Comparison of ENCODE assay signal across 13 mouse cellular contexts in genomic region chr4:80203916-80204315, GRCm38 (mm10).
A peak's percentile ranks its signal among the peaks of the same experiment; 100 is the strongest.
DNase-seq lines count a peak whose midpoint lies in the region; ATAC-seq and TF ChIP-seq lines count a peak whose summit lies in the region.
"Had no signal": no experiment of that assay in that cellular context is flagged by ENCODE, and none has a peak within 500 bp of the region (broad histone marks: within the 10 kb centered on the region; RNA-seq: fewer than 3 reads in every experiment).

No protein-coding gene starts in this region.

- no peaks in the 10 kb centered on the region for H3K9me3 ChIP-seq in midbrain, embryonic 15.5 days
- no peaks in the 10 kb centered on the region for H3K9me3 ChIP-seq in neural tube, embryonic 15.5 days (replicated peaks)
- H3K9me3 ChIP-seq: heart, embryonic 15.5 days; limb, embryonic 13.5 days had no signal

- H3K36me3 ChIP-seq in midbrain, embryonic 15.5 days (replicated peaks) = no peaks in the 10 kb centered on the region
- H3K36me3 ChIP-seq in neural tube, embryonic 15.5 days = no peaks in the 10 kb centered on the region
- H3K36me3 ChIP-seq: heart, embryonic 15.5 days; limb, embryonic 13.5 days had no signal

- no peaks in the 10 kb centered on the region for H3K27me3 ChIP-seq in midbrain, embryonic 15.5 days (replicated peaks)
- H3K27me3 ChIP-seq in neural tube, embryonic 15.5 days (replicated peaks) = no peaks in the 10 kb centered on the region
- H3K27me3 ChIP-seq: heart, embryonic 15.5 days; limb, embryonic 13.5 days had no signal

- H3K4me1 ChIP-seq in midbrain, embryonic 15.5 days = no peaks in the 10 kb centered on the region
- H3K4me1 ChIP-seq in neural tube, embryonic 15.5 days = no peaks in the 10 kb centered on the region
- H3K4me1 ChIP-seq: heart, embryonic 15.5 days; limb, embryonic 13.5 days had no signal

- H3K4me3 ChIP-seq in midbrain, embryonic 15.5 days = no peak overlapping the region
- H3K4me3 ChIP-seq in neural tube, embryonic 15.5 days (replicated peaks) = no peak overlapping the region
- H3K4me3 ChIP-seq: heart, embryonic 15.5 days; limb, embryonic 13.5 days had no signal

- TF ChIP-seq POLR2A in brain, embryonic 14.5 days (IDR thresholded peaks at IDR 0.05; ENCODE audit: borderline replicate concordance, extremely low read depth, insufficient read depth, insufficient read length, poor library complexity, severe bottlenecking) = no peak

- 75% methylated on average over 6 of the region's 6 CpGs for WGBS in midbrain, embryonic 15.5 days
- 85% methylated on average over 6 of the region's 6 CpGs for WGBS in neural tube, embryonic 15.5 days

- no peak overlapping the region for H3K27ac ChIP-seq in midbrain, embryonic 15.5 days
- no peak overlapping the region for H3K27ac ChIP-seq in neural tube, embryonic 15.5 days (replicated peaks)
- H3K27ac ChIP-seq: heart, embryonic 15.5 days; limb, embryonic 13.5 days had no signal

- no peak for TF ChIP-seq CTCF in brain, embryonic 14.5 days (IDR thresholded peaks at IDR 0.05; ENCODE audit: borderline replicate concordance, extremely low read depth, insufficient read depth, insufficient read length)

- ATAC-seq in midbrain, embryonic 15.5 days (replicated peaks) = peak; percentile 93
- no peak for ATAC-seq in neural tube, embryonic 15.5 days (ENCODE audit: low FRiP score)

- peak; percentile 20 to 26 for DNase-seq in cerebellum, postnatal 36 days
- no peak for DNase-seq in cerebellum, adult 9-11 months
- peak; percentile 88 for DNase-seq in brain, embryonic 14.5 days (ENCODE audit: low read depth)
- DNase-seq in frontal cortex, postnatal 36 days (ENCODE audit: low spot score in 2 of 2) = peak; percentile 35 to 66
- no peak for DNase-seq in urinary bladder, postnatal 25 days (ENCODE audit: low spot score)
- no peak for DNase-seq in ovary, adult 18-20 months (ENCODE audit: low spot score)
- DNase-seq: adrenal gland, postnatal 10 days; embryo, embryonic 11 days; kidney, adult 2 months had no signal

- no peak overlapping the region for H3K9ac ChIP-seq in midbrain, embryonic 15.5 days
- H3K9ac ChIP-seq in neural tube, embryonic 15.5 days (replicated peaks) = no peak overlapping the region
- H3K9ac ChIP-seq: heart, embryonic 15.5 days; limb, embryonic 13.5 days had no signal

- H3K4me2 ChIP-seq in midbrain, embryonic 15.5 days = no peak overlapping the region
- no peak overlapping the region for H3K4me2 ChIP-seq in neural tube, embryonic 15.5 days
- H3K4me2 ChIP-seq: heart, embryonic 15.5 days; limb, embryonic 13.5 days had no signal

Comparison
In these comparisons a context has a peak if more than half of its experiments do, and no peak if none do; other contexts are left out.
1. DNase-seq: peak in cerebellum, postnatal 36 days (2 of 2), brain, embryonic 14.5 days (single experiment) and frontal cortex, postnatal 36 days (2 of 2); none in cerebellum, adult 9-11 months (single experiment), urinary bladder, postnatal 25 days (single experiment) and ovary, adult 18-20 months (single experiment).